Mouse (Mus musculus) mouse embryonic stem cell (cell line): ENCODE results near the gene Gm21775.
"Not testable (repeated sequence)": the region's sequence is repeated elsewhere in the genome, so short reads cannot be mapped to it uniquely, and the experiment has no call there.

Experiments
- in situ Hi-C, 2 experiments: fragments of 300-500 bp; cut with MboI; formaldehyde crosslinking; loops; 1 replicate in 1 of 2; 3 replicates in 1 of 2; pipeline ENCODE4 v1.14.3; 2019 to 2020; ENCODE audit warnings: low sequenced_read_pairs in 2 of 2, low pct_unique_long_range_greater_than_20kb in 1 of 2, mixed read lengths in 1 of 2; ENCODE audit not compliant: unreplicated experiment in 1 of 2

The Gm21775 gene

GRCm38 (mm10) chrY:10553153-10553552, at the start of gene Gm21775:
Gene Gm21775 (plus strand): TSS chrY:10553453.
- in situ Hi-C loops = not testable (repeated sequence)

- in situ Hi-C loops = not testable (repeated sequence)
Observed at GRCm38 (mm10) chrY:10535942-10536341, 17.3 kb upstream of the Gm21775 start, which contains the start of gene Gm20737. Gene Gm20737 (minus strand): TSS chrY:10536042.
